Mouse (Mus musculus): ENCODE data around the gene Ift172. TPM values are rescaled to one million over a fixed set of nuclear protein-coding genes. Genes with fewer than 3 reads are reported as not detected.
A peak's percentile ranks its signal among the peaks of the same experiment; 100 is the strongest.

Gene Ift172
- 4.4 and 6.7 TPM in 2 replicates for polyA plus RNA-seq (2015; fragmentation: Nextera tagmentation; extraction: Ambion mirVana)

DNA sequence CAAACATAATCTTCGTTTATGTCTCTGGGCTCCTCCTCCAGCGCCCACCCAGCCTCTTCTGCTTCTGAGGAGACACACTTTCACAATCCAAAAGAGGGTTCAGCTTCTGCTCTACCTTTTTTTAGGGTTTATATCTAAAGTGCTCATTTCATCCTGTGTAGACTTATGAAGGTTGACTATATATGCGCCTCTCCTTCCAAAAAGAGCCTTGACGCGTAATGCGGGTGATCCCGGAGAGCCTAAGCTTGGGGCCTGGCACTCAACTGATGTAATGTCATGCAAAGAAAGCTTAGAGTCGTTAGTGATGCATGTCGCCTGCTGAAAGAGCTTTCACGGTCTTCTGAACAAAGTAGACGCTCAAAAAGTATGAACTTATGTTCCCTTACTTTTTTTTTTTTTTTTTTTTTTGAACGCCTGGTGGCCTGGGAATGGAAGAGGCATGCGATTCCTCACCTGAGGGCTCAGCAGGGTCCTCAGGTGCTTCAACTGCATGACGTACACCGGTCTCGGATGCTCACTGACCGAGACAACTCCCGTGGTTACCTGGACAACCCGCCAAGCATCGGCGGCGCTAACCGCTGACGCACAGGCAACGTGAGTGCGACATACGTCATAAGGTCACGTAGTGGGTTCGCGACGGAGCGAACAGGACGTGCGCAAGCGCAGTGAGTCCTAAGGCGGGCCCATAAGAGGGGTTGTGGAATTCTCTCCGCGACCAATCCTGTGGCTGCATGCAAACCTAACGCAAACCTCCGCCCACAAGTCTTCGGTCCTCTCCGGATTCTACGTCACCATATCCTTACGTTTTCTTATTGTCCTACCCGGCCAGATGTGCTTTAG lies at the start of gene Ift172:
TSS of gene Ift172 (minus strand) at position 596 of the 840 bp plus-strand sequence.
- Histone ChIP-seq H3K4me3 (replicated peaks) (peak within 1 kb of the TSS; percentile 64), H3K27me3 (peaks cover 22% of the 10 kb centered on the region), H3K4me2 (peak within 1 kb of the TSS; percentile 86), H3K9ac (peak within 1 kb of the TSS; percentile 73), H3K9me3 (replicated peaks) (no peaks in the 10 kb centered on the region), H3K36me3 (peaks cover 2% of the 10 kb centered on the region; the same call in 1 of the 2 replicates), H3K4me1 (replicated peaks) (peaks cover 38% of the 10 kb centered on the region), H3K27ac (peak within 1 kb of the TSS; percentile 76)
- WGBS (ENCODE audit: insufficient replicate concordance) = 3% methylated on average over 45 of the region's 45 CpGs
- peak; percentile 96 for ATAC-seq (ENCODE audit: low read depth)
- peak; percentile 94 for DNase-seq

DNA sequence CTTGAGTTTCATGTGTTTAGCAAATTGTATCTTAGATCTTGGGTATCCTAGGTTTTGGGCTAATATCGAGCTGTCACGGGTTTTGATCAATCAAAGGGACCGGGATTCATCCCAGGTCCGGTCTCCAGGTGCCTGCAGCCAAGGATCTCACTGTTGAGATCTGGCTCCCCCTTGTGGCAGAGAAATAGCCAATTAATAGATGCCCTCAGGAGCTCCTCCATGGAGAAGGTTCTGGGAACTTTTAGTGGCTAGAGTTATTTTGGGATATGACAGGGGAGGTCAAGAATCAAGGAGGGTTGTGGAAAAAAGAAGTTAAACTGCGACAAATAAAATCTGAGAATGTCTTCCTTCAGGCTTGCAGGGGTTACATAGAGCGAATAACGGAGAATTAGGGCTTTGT lies 37.3 kb upstream of the Ift172 start:
- ATAC-seq (ENCODE audit: low read depth) = no peak
- peak; percentile 5 for DNase-seq
- WGBS (ENCODE audit: insufficient replicate concordance) = 34% methylated on average over 7 of the region's 7 CpGs

DNA sequence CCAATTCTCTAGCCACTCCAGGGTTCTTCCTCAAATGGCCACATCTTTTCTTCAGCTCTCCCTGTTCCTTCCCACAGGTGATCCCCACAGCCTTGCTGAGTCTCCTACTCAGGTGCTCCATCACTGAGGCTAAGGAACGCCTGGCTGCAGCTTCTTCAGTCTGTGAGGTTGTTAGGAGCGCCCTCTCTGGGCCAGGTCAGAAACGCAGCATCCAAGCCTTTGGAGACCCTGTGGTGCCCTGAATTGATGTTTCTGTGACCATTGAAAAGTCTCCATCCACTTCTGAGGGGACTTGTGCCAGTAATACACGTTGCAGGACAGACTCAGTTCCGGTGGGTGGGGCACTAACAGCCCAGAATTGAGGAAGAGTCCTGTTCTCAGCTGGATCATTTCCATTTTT lies 35.9 kb upstream of the Ift172 start:
- H3K9me3 ChIP-seq (replicated peaks) = no peaks in the 10 kb centered on the region
- H3K4me3 ChIP-seq (replicated peaks) = no peak overlapping the region
- DNase-seq (peak; percentile 5), ATAC-seq (ENCODE audit: low read depth) (no peak)
- H3K9ac ChIP-seq = no peak overlapping the region
- no peaks in the 10 kb centered on the region for H3K27me3 ChIP-seq
- no peak overlapping the region for H3K27ac ChIP-seq
- H3K4me2 ChIP-seq = no peak overlapping the region
- 12% methylated on average over 5 of the region's 5 CpGs for WGBS (ENCODE audit: insufficient replicate concordance)
- H3K36me3 ChIP-seq = no peaks in the 10 kb centered on the region
- H3K4me1 ChIP-seq (replicated peaks) = no peaks in the 10 kb centered on the region

More for the DNA sequence above, 37.3 kb upstream of the Ift172 start:
- Histone ChIP-seq H3K27ac (no peak overlapping the region), H3K9ac (no peak overlapping the region), H3K4me1 (replicated peaks) (no peaks in the 10 kb centered on the region), H3K27me3 (no peaks in the 10 kb centered on the region), H3K4me3 (replicated peaks) (no peak overlapping the region), H3K4me2 (no peak overlapping the region), H3K9me3 (replicated peaks) (no peaks in the 10 kb centered on the region; the same call in 1 of the 2 replicates), H3K36me3 (no peaks in the 10 kb centered on the region)

DNA sequence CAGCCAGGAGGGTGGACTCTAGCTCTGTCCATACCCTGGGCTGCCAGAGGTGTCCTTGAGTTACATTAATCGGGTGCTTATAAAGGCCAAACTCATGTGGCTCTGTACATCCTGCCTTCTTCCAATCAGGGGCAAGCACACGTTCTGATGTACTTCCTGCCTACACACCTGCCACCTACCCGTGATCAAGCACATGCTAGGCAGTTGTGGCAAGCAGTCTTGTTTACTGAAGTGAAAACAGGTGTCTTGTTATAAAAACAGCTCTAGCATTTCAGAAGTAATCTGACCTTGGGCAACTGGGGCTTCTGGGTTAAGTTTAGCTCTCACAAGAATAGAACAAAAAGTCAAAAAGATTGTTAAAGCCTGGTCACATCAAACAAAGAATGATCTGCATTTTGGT lies 33.2 kb upstream of the Ift172 start:
- ATAC-seq (ENCODE audit: low read depth) (no peak), DNase-seq (no peak)
- H3K9ac ChIP-seq = no peak overlapping the region
- H3K27me3 ChIP-seq = no peaks in the 10 kb centered on the region
- H3K4me3 ChIP-seq (replicated peaks) = no peak overlapping the region
- WGBS (ENCODE audit: insufficient replicate concordance) = 38% methylated on average over 3 of the region's 3 CpGs
- no peaks in the 10 kb centered on the region for H3K36me3 ChIP-seq
- H3K27ac ChIP-seq = no peak overlapping the region
- H3K4me1 ChIP-seq (replicated peaks) = no peaks in the 10 kb centered on the region
- H3K9me3 ChIP-seq (replicated peaks) = no peaks in the 10 kb centered on the region
- H3K4me2 ChIP-seq = no peak overlapping the region

DNA sequence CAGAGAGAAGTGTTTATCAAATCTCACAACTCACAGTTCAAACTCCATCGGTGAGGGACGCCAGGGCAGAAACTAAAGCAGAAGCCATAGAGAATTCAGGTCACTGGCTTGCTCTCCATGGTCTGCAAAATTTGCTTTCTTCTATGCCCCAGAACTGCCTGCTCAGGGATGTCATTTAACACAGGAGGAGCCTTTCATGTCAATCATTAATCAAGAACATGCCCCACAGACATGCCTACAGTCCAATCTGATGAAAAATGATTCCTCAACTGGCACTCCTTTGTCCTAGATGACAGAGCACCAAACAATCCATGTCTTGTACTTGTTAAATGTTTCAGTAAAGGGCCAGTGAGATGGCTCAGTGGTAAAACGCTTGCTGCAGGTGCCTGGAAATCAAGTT lies 31.9 kb upstream of the Ift172 start:
- no peaks in the 10 kb centered on the region for H3K4me1 ChIP-seq (replicated peaks)
- DNase-seq (no peak), ATAC-seq (ENCODE audit: low read depth) (no peak)
- no peak overlapping the region for H3K4me3 ChIP-seq (replicated peaks)
- no peak overlapping the region for H3K27ac ChIP-seq
- H3K4me2 ChIP-seq = no peak overlapping the region
- WGBS (ENCODE audit: insufficient replicate concordance) = 57% methylated on average over 3 of the region's 3 CpGs
- H3K9me3 ChIP-seq (replicated peaks) = no peaks in the 10 kb centered on the region
- no peak overlapping the region for H3K9ac ChIP-seq
- H3K36me3 ChIP-seq = no peaks in the 10 kb centered on the region
- H3K27me3 ChIP-seq = no peaks in the 10 kb centered on the region

DNA sequence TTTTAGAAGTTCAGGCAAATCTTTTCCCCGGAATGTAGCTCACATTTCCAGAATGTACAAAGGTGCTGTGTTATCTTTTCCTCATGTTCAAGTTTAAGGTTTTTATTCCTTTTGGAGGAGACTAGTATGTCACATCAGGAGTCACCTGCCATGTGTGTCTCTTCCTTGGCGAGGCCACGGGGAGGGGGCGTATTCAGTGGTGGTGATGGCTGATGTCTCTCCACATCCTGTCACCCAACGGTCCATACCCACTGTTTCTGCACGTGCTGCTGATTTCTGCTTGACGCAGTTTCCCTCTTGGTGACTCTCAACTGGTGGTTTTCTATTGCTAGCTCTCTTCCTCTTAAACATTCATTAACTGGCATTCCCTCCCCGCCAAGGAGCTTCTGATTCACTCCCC lies 21.9 kb upstream of the Ift172 start:
- DNase-seq (no peak), ATAC-seq (ENCODE audit: low read depth) (no peak)
- H3K9me3 ChIP-seq (replicated peaks) = no peaks in the 10 kb centered on the region
- H3K4me2 ChIP-seq = no peak overlapping the region
- H3K27me3 ChIP-seq = no peaks in the 10 kb centered on the region
- 58% methylated on average over 8 of the region's 8 CpGs for WGBS (ENCODE audit: insufficient replicate concordance)
- no peaks in the 10 kb centered on the region for H3K36me3 ChIP-seq
- no peaks in the 10 kb centered on the region for H3K4me1 ChIP-seq (replicated peaks)
- no peak overlapping the region for H3K9ac ChIP-seq
- H3K27ac ChIP-seq = no peak overlapping the region
- no peak overlapping the region for H3K4me3 ChIP-seq (replicated peaks)

DNA sequence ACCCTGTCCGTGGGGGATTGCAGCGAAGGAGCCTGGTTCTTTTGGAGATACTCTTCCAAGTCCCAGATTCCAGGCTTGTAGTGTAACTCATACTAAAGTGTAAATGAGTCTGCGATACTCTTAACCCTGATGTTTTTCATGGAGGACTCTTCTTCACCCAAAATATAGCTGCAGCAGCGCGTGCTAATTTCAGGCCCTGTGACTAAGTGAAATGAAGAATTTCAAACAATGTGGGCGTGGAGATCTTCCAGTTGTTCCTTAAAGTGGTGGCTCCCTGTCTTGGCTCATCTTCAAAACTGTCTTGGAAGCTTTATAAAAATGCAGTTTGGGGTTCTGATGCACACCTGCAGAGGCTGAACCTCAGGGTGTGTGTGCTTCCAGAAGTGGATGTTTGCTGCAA lies 12.2 kb upstream of the Ift172 start:
- Histone ChIP-seq H3K4me1 (replicated peaks) (no peaks in the 10 kb centered on the region), H3K27me3 (peaks cover 14% of the 10 kb centered on the region), H3K9ac (no peak overlapping the region), H3K9me3 (replicated peaks) (no peaks in the 10 kb centered on the region), H3K36me3 (no peaks in the 10 kb centered on the region), H3K27ac (no peak overlapping the region), H3K4me3 (replicated peaks) (no peak overlapping the region), H3K4me2 (no peak overlapping the region)
- WGBS (ENCODE audit: insufficient replicate concordance) = 71% methylated on average over 6 of the region's 6 CpGs
- DNase-seq (no peak), ATAC-seq (ENCODE audit: low read depth) (no peak)

DNA sequence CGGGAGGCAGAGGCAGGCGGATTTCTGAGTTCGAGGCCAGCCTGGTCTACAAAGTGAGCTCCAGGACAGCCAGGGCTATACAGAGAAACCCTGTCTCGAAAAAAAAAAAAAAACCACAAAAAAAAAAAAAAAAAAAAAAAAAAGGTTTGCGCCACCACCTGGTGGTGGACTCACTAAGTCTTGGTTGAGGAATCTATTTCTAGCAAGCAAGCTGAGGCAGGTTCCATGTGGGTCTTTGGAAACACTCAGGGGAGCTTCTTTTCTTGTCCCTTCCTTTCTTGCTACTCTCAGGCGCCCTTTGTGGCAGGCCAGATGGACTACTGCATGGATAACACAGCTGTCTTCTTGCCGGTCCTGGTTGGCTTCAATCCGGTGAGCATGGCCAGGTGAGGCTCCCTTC lies 10.9 kb upstream of the Ift172 start:
- 39% methylated on average over 8 of the region's 8 CpGs for WGBS (ENCODE audit: insufficient replicate concordance)
- H3K4me3 ChIP-seq (replicated peaks) = no peak overlapping the region

DNA sequence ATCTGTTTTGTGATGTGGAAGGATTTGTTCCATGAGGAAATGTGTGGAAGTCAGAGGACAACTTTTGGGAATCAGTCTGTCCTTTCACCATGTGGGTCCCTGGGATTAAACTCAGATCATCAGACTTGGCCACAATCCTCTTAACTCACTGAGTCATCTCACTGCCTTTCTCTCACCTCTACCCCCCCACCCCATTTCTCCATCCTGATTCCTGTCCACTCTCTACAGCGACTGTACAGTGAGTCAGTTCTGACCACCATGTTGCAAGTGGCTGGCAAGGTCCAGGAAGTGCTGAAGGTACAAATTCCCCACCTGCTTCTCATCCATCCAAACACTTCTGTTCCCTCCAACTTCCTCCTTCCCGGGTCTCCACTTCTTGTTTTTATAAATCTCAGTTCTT lies 7.6 kb upstream of the Ift172 start:
- Histone ChIP-seq H3K4me1 (replicated peaks) (peaks cover 11% of the 10 kb centered on the region), H3K9ac (no peak overlapping the region), H3K9me3 (replicated peaks) (no peaks in the 10 kb centered on the region), H3K4me2 (no peak overlapping the region), H3K36me3 (peaks cover 1% of the 10 kb centered on the region; the same call in 1 of the 2 replicates), H3K4me3 (replicated peaks) (no peak overlapping the region), H3K27me3 (peaks cover 60% of the 10 kb centered on the region), H3K27ac (no peak overlapping the region)
- DNase-seq (no peak), ATAC-seq (ENCODE audit: low read depth) (no peak)
- WGBS (ENCODE audit: insufficient replicate concordance) = 25% methylated on average over 2 of the region's 2 CpGs

More for the DNA sequence above, 10.9 kb upstream of the Ift172 start:
- no peak for DNase-seq
- Histone ChIP-seq H3K27ac (no peak overlapping the region), H3K4me2 (no peak overlapping the region), H3K9me3 (replicated peaks) (no peaks in the 10 kb centered on the region), H3K9ac (no peak overlapping the region), H3K27me3 (peaks cover 27% of the 10 kb centered on the region), H3K4me1 (replicated peaks) (no peaks in the 10 kb centered on the region), H3K36me3 (no peaks in the 10 kb centered on the region)
- no peak for ATAC-seq (ENCODE audit: low read depth)

DNA sequence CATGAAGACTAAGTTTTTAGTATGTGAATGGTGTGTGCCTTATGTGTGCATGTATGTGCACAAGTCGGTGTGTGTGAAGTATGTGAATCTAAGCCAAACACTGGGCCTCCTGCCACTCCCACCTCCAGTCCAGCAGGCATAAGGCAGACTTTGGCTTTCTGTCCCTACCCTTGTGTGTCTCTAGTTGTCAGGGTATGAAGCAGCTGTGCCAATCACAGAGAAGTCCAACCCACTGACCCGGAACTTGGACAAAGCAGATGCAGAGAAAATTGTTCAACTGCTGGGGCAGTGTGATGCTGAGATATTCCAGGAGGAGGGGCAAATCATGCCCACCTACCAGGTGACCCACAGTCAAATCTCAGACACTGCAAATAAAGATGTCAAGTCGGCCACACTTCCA lies 7.1 kb upstream of the Ift172 start:
- H3K27ac ChIP-seq = peak overlapping the region; percentile 31; the same call in 1 of the 2 replicates
- peak overlapping the region; percentile 11 for H3K4me2 ChIP-seq
- WGBS (ENCODE audit: insufficient replicate concordance) = 52% methylated on average over 3 of the region's 3 CpGs
- no peak overlapping the region for H3K4me3 ChIP-seq (replicated peaks)
- peaks cover 2% of the 10 kb centered on the region; the same call in 1 of the 2 replicates for H3K36me3 ChIP-seq
- DNase-seq = no peak
- no peak overlapping the region for H3K9ac ChIP-seq
- peaks cover 11% of the 10 kb centered on the region for H3K4me1 ChIP-seq (replicated peaks)
- peaks cover 60% of the 10 kb centered on the region for H3K27me3 ChIP-seq
- H3K9me3 ChIP-seq (replicated peaks) = no peaks in the 10 kb centered on the region
- no peak for ATAC-seq (ENCODE audit: low read depth)

DNA sequence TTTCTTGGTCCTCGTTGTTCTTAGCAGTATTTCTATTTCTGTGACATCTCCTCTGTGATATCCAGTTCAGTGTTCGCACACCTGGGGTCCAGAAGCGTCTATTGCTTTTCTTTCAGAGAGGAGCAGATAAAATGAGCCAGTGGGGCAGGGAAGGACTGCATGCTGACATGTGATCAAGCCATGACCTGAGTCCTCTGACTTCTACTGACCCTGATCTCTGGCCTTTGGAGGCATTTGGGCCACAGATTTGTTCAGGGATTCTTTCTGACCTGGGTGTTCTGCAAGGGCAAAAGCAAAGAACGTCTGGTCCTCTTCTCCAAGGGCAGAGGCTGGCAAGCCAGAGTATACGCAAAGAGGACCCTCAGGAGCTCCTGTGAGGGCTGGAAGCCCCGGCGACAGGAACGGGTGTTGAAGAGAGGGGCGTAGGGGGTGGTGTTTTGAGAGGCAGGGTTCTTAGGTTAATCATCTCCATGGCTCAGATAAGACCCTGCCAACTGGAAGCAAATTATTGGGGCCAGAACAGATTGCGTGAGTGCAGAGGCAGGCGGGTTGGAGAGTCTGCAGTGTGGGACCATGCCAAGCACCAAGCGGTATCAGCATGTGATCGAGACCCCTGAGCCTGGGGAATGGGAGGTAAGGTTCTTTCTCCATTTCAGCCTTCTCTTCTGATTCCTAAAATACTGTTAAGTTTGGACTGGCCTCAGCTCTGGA lies 6.3 kb upstream of the Ift172 start, which contains the start of gene Gckr:
TSS of gene Gckr (plus strand) at position 397 of the 711 bp plus-strand sequence.
- ATAC-seq (ENCODE audit: low read depth) = peak; percentile 49
- Histone ChIP-seq H3K27ac (peak within 1 kb of the TSS; percentile 31), H3K27me3 (peaks cover 60% of the 10 kb centered on the region)

More for the DNA sequence above, 6.3 kb upstream of the Ift172 start, which contains the start of gene Gckr:
- no peak for DNase-seq
- H3K4me1 ChIP-seq (replicated peaks) = peaks cover 17% of the 10 kb centered on the region
- no peak within 1 kb of the TSS for H3K9ac ChIP-seq
- H3K4me3 ChIP-seq (replicated peaks) = no peak within 1 kb of the TSS
- H3K9me3 ChIP-seq (replicated peaks) = no peaks in the 10 kb centered on the region
- H3K4me2 ChIP-seq = peak within 1 kb of the TSS; percentile 11
- peaks cover 2% of the 10 kb centered on the region; the same call in 1 of the 2 replicates for H3K36me3 ChIP-seq
- WGBS (ENCODE audit: insufficient replicate concordance) = 52% methylated on average over 13 of the region's 13 CpGs

All from liver, embryonic 13.5 days (tissue).